Mouse (Mus musculus): ENCODE measurements around the gene Snapc3.
"Not testable (repeated sequence)": the region's sequence is repeated elsewhere in the genome, so short reads cannot be mapped to it uniquely, and the experiment has no call there.

Snapc3 gene

GRCm38 (mm10) chr4:83493112-83493511, 75.6 kb downstream of the Snapc3 start:
- DNase-seq (ENCODE audit: low spot score in 2 of 2) = no peak

DNA sequence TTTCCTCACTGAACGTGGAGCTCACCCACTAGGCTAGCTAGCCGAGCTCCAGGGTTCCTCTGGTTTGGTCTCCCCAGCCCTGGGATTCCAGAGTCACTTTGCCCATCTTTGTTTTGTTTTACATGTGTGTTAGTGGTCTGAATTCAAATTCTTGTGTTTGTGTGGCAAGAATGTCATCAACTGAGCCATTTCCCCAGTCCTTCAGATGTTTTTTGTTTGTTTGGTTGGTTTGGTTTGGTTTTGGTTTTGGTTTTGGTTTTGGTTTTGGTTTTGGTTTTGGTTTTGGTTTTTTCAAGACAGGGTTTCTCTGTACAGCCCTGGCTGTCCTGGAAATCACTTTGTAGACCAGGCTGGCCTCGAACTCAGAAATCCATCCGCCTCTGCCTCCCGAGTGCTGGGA, 79.5 kb downstream of the Snapc3 start:
- DNase-seq (ENCODE audit: low spot score in 2 of 2) = not testable (repeated sequence)

GRCm38 (mm10) chr4:83500154-83501036, 82.9 kb downstream of the Snapc3 start:
- DNase-seq (ENCODE audit: low spot score in 2 of 2) = no peak

DNA sequence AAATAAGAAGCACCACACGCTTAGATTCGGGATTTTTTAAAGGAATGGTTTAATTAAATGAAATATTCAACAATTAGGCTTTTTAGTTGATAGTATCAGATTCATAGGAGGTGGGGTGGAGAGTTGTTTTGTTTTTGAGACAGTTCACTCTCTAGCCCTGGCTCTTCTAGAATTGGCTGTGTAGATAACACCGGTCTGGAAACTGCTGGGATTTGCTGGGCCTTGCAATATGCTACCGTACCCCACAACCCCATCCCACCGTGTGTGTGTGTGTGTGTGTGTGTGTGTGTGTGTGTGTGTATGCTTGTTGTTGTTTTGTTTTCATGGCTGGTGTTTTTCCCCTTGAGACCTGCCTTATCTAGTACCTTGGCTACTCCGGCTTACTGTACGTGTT, 83.5 kb downstream of the Snapc3 start:
- DNase-seq (ENCODE audit: low spot score in 2 of 2) = no peak

- no peak for DNase-seq (ENCODE audit: low spot score in 2 of 2)
These were observed 92.1 kb downstream of the Snapc3 start for GRCm38 (mm10) chr4:83509600-83509999.

DNA sequence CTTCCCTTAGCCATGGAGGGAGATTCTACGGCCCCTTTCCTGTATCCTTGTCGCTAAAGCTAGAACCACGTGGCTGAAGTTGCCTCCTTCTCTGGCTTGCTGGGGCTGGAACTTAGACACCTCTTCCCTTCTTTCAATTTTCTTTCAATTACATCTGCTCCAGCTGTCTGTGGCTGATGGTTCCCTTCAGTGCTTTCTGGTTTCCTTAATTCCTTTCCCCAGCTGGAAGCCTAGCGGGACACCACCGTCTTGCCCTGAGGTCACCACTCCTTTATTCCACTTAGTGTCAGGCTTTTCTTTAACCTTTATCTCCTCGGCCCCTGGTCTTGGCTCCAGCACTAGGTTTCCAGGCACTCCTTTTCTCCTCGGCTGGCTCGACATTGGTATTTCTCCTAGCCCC, 93.6 kb downstream of the Snapc3 start:
- no peak for DNase-seq (ENCODE audit: low spot score in 2 of 2)

- no peak for DNase-seq (ENCODE audit: low spot score in 2 of 2)
These were observed 94.7 kb downstream of the Snapc3 start for GRCm38 (mm10) chr4:83512217-83512616.

GRCm38 (mm10) chr4:83512644-83513043, 95.1 kb downstream of the Snapc3 start:
- DNase-seq (ENCODE audit: low spot score in 2 of 2) = no peak

DNA sequence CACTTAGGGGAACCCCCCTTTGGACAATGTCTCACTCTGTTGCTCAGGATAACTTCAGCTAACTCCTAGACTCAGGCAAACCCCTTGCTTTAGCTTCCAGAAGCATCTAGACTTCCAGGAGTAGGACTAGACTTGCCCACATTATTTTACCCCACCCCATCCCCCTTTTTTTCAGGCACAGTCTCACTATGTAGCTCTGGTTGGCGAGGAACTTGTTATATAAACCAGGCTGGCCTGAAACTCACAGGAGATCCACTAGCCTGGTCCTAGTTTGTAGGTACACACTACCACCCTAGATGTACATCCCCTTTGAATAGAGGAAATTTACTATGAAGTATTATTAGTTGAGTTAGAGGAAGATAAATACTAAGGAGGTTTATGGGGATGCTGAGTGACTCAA, 96.7 kb downstream of the Snapc3 start:
- no peak for DNase-seq (ENCODE audit: low spot score in 2 of 2)

- DNase-seq (ENCODE audit: low spot score in 2 of 2) = no peak
These were observed 97.6 kb downstream of the Snapc3 start for GRCm38 (mm10) chr4:83514976-83515669.

GRCm38 (mm10) chr4:83516144-83516543, 98.6 kb downstream of the Snapc3 start:
- DNase-seq (ENCODE audit: low spot score in 2 of 2) = not testable (repeated sequence)

All from urinary bladder, adult 18-20 months (tissue).